Mouse (Mus musculus) kidney, embryonic 15.5 days (tissue): ENCODE results near the gene Ltbp1. TPM values are rescaled to one million over a fixed set of nuclear protein-coding genes. Genes with fewer than 3 reads are reported as not detected.

Experiments used
- ATAC-seq: fragments of 200-750 bp; cut with Nextera tagmentation; replicated peaks from 2 replicates; pipeline ENCODE4 v1.8.0; 2017; ENCODE audit warnings: moderate TSS enrichment; ENCODE audit not compliant: low FRiP score
- H3K27ac ChIP-seq: fragments of 300-500 bp; sonication (generic); 2 replicates; pipeline ENCODE4 v1.5.1; 2015; ENCODE audit warnings: mild to moderate bottlenecking, inconsistent platforms
- H3K27me3 ChIP-seq: fragments of 300-500 bp; sonication (generic); 2 replicates; pipeline ENCODE4 v1.6.1; 2015; ENCODE audit warnings: inconsistent platforms
- H3K36me3 ChIP-seq: fragments of 300-500 bp; sonication (generic); 2 replicates; pipeline ENCODE4 v1.6.1; 2015; ENCODE audit warnings: inconsistent platforms
- H3K4me1 ChIP-seq: fragments of 300-500 bp; sonication (generic); 2 replicates; pipeline ENCODE4 v1.6.1; 2015; ENCODE audit warnings: inconsistent platforms
- H3K4me2 ChIP-seq: fragments of 300-500 bp; sonication (generic); 2 replicates; pipeline ENCODE4 v1.6.1; 2015; ENCODE audit warnings: moderate library complexity, mild to moderate bottlenecking, inconsistent platforms
- H3K4me3 ChIP-seq: fragments of 300-500 bp; sonication (generic); replicated peaks from 2 replicates; pipeline ENCODE4 v1.5.1; 2015; ENCODE audit warnings: mild to moderate bottlenecking, inconsistent platforms
- H3K9ac ChIP-seq: fragments of 300-500 bp; sonication (generic); 2 replicates; pipeline ENCODE4 v1.6.1; 2015; ENCODE audit warnings: mild to moderate bottlenecking, inconsistent platforms
- H3K9me3 ChIP-seq: fragments of 300-500 bp; sonication (generic); replicated peaks from 2 replicates; pipeline ENCODE4 v1.6.1; 2016; ENCODE audit warnings: inconsistent platforms
- WGBS: fragments of 180-500 bp; shearing (Covaris S2); methylation state at CpG from one replicate; pipeline ENCODE4 v1.1.7; 2015; ENCODE audit warnings: mixed read lengths; 5-methylcytosine and 5-hydroxymethylcytosine counted together
- polyA plus RNA-seq: library from polyadenylated mRNA; unstranded; fragments of >200 nt; fragmentation: Nextera tagmentation; extraction: Ambion mirVana; gene quantifications from 2 replicates; pipeline ENCODE4 v1.2.1, GENCODE M21; 2015

Ltbp1 gene
- polyA plus RNA-seq, 1 experiment from 2014 or later: 40.9 TPM

GRCm38 (mm10) chr17:75251094-75251493 is 245.7 kb downstream of the Ltbp1 start:
- ATAC-seq: no peak
- H3K9me3 ChIP-seq: no peaks in the 10 kb centered on the region
- H3K27ac ChIP-seq: no peak overlapping the region
- H3K4me2 ChIP-seq: no peak overlapping the region
- H3K4me3 ChIP-seq: no peak overlapping the region
- no peaks in the 10 kb centered on the region for H3K27me3 ChIP-seq
- no peak overlapping the region for H3K9ac ChIP-seq
- peaks cover 5% of the 10 kb centered on the region for H3K36me3 ChIP-seq
- 90% methylated on average over 6 of the region's 6 CpGs for WGBS
- peaks cover 12% of the 10 kb centered on the region for H3K4me1 ChIP-seq

DNA sequence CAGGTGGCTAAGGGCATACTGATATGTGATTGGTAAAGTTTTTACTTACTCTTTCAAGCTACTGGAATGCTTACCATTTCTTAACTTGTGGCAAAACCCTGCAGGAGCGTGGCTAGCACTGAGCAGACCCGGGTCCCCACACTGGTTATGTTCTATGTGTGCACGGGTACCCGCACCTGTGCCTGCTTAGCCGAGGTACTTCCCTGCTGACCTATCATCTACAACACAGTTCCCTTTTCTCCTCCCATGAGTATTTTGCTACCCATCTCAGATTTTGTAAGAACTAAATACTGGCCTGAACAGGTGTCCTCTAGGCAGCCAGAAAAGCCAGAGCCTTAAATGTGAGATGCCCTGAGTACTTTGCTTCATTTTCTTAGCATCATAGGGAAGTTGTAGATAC is 247.2 kb downstream of the Ltbp1 start:
- Histone ChIP-seq H3K9me3 (no peaks in the 10 kb centered on the region), H3K4me2 (no peak overlapping the region), H3K9ac (no peak overlapping the region), H3K36me3 (peaks cover 5% of the 10 kb centered on the region), H3K4me1 (peaks cover 12% of the 10 kb centered on the region), H3K4me3 (no peak overlapping the region), H3K27me3 (no peaks in the 10 kb centered on the region), H3K27ac (no peak overlapping the region)
- 96% methylated on average over 5 of the region's 5 CpGs for WGBS
- no peak for ATAC-seq

DNA sequence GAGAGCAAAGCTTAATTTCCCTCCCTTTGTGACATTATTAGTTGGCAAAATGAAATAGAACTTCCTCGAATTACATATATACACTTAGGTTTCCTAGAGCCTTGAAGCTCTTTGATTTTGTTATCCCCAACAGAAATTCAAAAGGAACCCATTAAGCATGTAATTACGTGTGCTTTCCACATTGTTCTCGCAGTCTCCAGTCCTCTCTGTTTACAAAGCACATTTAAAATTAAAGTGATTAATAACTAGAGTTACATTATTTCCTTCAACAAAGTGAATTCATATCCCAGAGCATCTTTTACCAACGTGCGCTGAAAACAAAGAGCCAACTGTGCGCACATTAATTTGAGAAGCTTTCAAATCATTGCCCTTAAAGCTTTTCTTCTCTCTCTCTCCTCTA is 249.5 kb downstream of the Ltbp1 start:
- H3K9ac ChIP-seq: no peak overlapping the region
- H3K27ac ChIP-seq: no peak overlapping the region
- H3K4me1 ChIP-seq: no peaks in the 10 kb centered on the region
- WGBS: 82% methylated on average over 6 of the region's 6 CpGs
- ATAC-seq: no peak
- no peak overlapping the region for H3K4me2 ChIP-seq
- H3K9me3 ChIP-seq: no peaks in the 10 kb centered on the region
- no peaks in the 10 kb centered on the region for H3K27me3 ChIP-seq
- H3K4me3 ChIP-seq: no peak overlapping the region
- H3K36me3 ChIP-seq: peaks cover 8% of the 10 kb centered on the region; the same call in 1 of the 2 replicates

DNA sequence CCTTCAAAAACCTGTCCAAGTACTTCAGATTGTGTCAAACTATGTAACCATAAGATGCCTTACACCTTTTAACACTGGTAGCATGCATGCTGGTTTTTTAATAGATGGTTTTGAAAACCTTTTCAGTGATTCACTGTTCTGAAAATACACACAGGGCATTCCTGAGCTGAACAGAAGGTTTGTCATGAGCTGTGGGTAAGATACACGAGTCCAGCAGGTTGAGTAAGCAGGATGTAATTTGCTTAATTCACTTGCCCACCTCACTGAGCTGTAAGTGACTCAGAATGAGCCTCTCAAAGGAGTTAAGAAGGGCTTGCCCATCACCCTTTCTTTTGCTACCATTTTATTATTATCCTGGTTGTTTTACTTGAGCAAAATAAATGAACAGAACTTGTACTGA is 250.6 kb downstream of the Ltbp1 start:
- H3K4me2 ChIP-seq: no peak overlapping the region
- WGBS: 47% methylated on average over 1 of the region's 1 CpGs

DNA sequence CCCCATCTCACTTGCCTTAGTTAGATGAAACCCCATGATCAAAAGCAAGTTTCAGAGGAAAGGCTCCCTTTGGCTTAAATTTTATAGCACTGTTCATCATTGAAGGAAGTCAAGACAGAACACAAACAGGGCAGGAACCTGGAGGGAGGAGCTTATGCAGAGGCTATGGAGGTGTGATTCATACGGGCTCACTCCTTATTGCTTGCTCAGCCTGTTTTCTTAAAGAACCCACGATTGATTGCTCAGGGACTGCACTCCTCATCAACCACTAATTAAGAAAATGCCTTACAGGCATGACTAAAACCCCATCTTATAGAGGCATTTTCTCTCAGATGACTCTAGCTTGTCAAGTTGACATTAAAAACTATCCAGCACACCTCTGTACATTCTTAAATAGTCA is 253.1 kb downstream of the Ltbp1 start:
- Histone ChIP-seq H3K4me3 (no peak overlapping the region), H3K27ac (no peak overlapping the region), H3K4me1 (no peaks in the 10 kb centered on the region), H3K36me3 (0 out of 2 replicates have a peak, but pooled peaks cover 3% of the 10 kb centered on the region), H3K27me3 (no peaks in the 10 kb centered on the region), H3K4me2 (no peak overlapping the region), H3K9ac (no peak overlapping the region), H3K9me3 (no peaks in the 10 kb centered on the region)
- ATAC-seq: no peak
- WGBS: 41% methylated on average over 2 of the region's 2 CpGs

More for the DNA sequence above, 250.6 kb downstream of the Ltbp1 start:
- no peak for ATAC-seq
- Histone ChIP-seq H3K9ac (no peak overlapping the region), H3K4me1 (no peaks in the 10 kb centered on the region), H3K9me3 (no peaks in the 10 kb centered on the region), H3K36me3 (peaks cover 8% of the 10 kb centered on the region; the same call in 1 of the 2 replicates), H3K27me3 (no peaks in the 10 kb centered on the region), H3K27ac (no peak overlapping the region), H3K4me3 (no peak overlapping the region)

- Histone ChIP-seq H3K4me2 (no peak overlapping the region), H3K36me3 (peaks cover 21% of the 10 kb centered on the region; the same call in 1 of the 2 replicates), H3K4me1 (no peaks in the 10 kb centered on the region), H3K9me3 (0 out of 2 replicates have a peak, but pooled peaks cover 4% of the 10 kb centered on the region), H3K9ac (no peak overlapping the region), H3K27ac (no peak overlapping the region), H3K4me3 (no peak overlapping the region), H3K27me3 (no peaks in the 10 kb centered on the region)
- ATAC-seq: no peak
- 86% methylated on average over 3 of the region's 3 CpGs for WGBS
These were observed 258.1 kb downstream of the Ltbp1 start for GRCm38 (mm10) chr17:75263336-75263990.

GRCm38 (mm10) chr17:75268506-75268905 is 263.1 kb downstream of the Ltbp1 start:
- 71% methylated on average over 4 of the region's 4 CpGs for WGBS
- Histone ChIP-seq H3K4me3 (no peak overlapping the region), H3K9me3 (0 out of 2 replicates have a peak, but pooled peaks cover 4% of the 10 kb centered on the region), H3K27ac (0 out of 2 replicates have a peak overlapping the region, but pooled peaks have one; percentile 3), H3K4me2 (no peak overlapping the region), H3K27me3 (no peaks in the 10 kb centered on the region), H3K9ac (no peak overlapping the region), H3K4me1 (no peaks in the 10 kb centered on the region), H3K36me3 (peaks cover 18% of the 10 kb centered on the region; the same call in 1 of the 2 replicates)
- no peak for ATAC-seq

DNA sequence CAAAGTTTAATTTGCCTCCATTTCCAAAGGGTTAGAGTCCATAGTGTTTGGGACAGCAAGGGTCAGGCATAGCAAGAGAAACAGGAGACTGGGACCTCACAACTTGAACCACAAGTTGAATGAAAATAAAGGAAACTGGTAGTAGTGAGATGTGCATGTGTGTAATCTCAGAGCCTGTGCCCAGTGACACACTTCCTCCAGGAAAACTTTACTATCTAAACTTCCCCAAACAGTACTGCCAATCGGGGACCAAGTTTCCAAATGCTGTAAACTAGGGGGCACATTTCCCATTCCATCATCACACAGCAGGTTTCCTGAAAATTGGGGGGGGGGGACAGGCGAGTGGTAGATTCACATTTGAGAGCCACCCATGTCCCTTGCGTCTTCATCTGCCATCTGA is 267.1 kb downstream of the Ltbp1 start:
- H3K4me1 ChIP-seq: no peaks in the 10 kb centered on the region

GRCm38 (mm10) chr17:75273272-75273671 is 267.9 kb downstream of the Ltbp1 start:
- Histone ChIP-seq H3K27me3 (no peaks in the 10 kb centered on the region), H3K27ac (no peak overlapping the region), H3K4me3 (no peak overlapping the region), H3K4me1 (no peaks in the 10 kb centered on the region), H3K36me3 (peaks cover 9% of the 10 kb centered on the region), H3K4me2 (no peak overlapping the region), H3K9me3 (no peaks in the 10 kb centered on the region), H3K9ac (no peak overlapping the region)
- WGBS: 90% methylated on average over 1 of the region's 1 CpGs
- ATAC-seq: no peak

More for the DNA sequence above, 267.1 kb downstream of the Ltbp1 start:
- peaks cover 9% of the 10 kb centered on the region for H3K36me3 ChIP-seq
- no peaks in the 10 kb centered on the region for H3K27me3 ChIP-seq
- no peak overlapping the region for H3K4me2 ChIP-seq
- WGBS: 91% methylated on average over 3 of the region's 3 CpGs
- no peak for ATAC-seq
- no peak overlapping the region for H3K27ac ChIP-seq
- H3K4me3 ChIP-seq: no peak overlapping the region
- H3K9ac ChIP-seq: no peak overlapping the region
- no peaks in the 10 kb centered on the region for H3K9me3 ChIP-seq

- peaks cover 2% of the 10 kb centered on the region; the same call in 1 of the 2 replicates for H3K4me1 ChIP-seq
- H3K36me3 ChIP-seq: peaks cover 12% of the 10 kb centered on the region
- H3K4me2 ChIP-seq: no peak overlapping the region
- ATAC-seq: no peak
- no peaks in the 10 kb centered on the region for H3K9me3 ChIP-seq
- H3K4me3 ChIP-seq: no peak overlapping the region
- H3K27ac ChIP-seq: no peak overlapping the region
- no peak overlapping the region for H3K9ac ChIP-seq
- WGBS: 81% methylated on average over 6 of the region's 6 CpGs
- no peaks in the 10 kb centered on the region for H3K27me3 ChIP-seq
These were observed 269.9 kb downstream of the Ltbp1 start for GRCm38 (mm10) chr17:75275302-75275701.

DNA sequence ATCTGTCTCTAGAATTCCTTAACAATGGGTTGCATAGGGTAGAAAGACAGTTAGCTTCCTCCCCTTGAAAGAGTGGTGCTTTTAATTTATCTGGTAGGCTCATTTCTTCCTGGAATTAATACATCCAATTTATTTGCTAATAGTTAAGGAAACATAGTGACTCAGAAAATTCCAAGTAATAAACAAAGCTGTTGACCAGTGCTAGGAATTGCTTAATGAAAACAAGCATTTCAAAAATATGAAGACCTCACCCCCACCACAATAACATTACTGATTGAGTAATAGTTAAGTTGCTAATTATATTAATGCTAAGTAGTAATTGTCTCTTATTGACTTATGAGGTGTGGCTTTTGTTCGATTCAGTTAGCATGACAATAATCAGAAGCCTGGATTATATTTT is 272.7 kb downstream of the Ltbp1 start:
- no peak for ATAC-seq
- Histone ChIP-seq H3K4me2 (no peak overlapping the region), H3K9ac (no peak overlapping the region), H3K36me3 (peaks cover 16% of the 10 kb centered on the region), H3K9me3 (no peaks in the 10 kb centered on the region), H3K27ac (no peak overlapping the region), H3K4me3 (no peak overlapping the region), H3K27me3 (no peaks in the 10 kb centered on the region), H3K4me1 (peaks cover 2% of the 10 kb centered on the region; the same call in 1 of the 2 replicates)
- WGBS: 87% methylated on average over 1 of the region's 1 CpGs

DNA sequence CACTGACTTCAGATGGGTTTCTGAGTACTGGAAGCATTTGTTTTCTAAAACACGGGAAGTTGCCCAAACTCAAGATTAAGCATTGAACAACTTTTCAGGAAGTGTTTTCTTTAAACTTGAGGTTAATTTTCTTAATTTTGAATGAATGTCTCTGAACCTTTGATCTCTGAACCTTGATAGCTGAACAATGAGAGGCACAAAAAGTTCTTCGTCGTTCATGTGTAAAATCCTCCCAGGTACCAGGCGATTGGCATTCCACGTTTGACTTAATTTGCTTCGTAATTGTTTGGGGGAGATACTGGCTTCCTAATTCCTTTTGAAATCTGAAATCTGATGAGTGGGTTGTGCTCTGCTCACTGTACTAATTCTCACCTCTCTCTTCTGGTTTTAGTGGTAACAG is 273.2 kb downstream of the Ltbp1 start:
- peaks cover 17% of the 10 kb centered on the region for H3K36me3 ChIP-seq
- H3K9me3 ChIP-seq: no peaks in the 10 kb centered on the region
- H3K4me1 ChIP-seq: peaks cover 2% of the 10 kb centered on the region; the same call in 1 of the 2 replicates
- H3K4me3 ChIP-seq: no peak overlapping the region
- 55% methylated on average over 6 of the region's 6 CpGs for WGBS
- no peak overlapping the region for H3K9ac ChIP-seq
- H3K4me2 ChIP-seq: no peak overlapping the region
- no peak overlapping the region for H3K27ac ChIP-seq
- H3K27me3 ChIP-seq: no peaks in the 10 kb centered on the region
- no peak for ATAC-seq

- ATAC-seq: no peak
- H3K4me3 ChIP-seq: no peak overlapping the region
- peaks cover 2% of the 10 kb centered on the region for H3K4me1 ChIP-seq
- H3K36me3 ChIP-seq: peaks cover 23% of the 10 kb centered on the region
- 83% methylated on average over 5 of the region's 5 CpGs for WGBS
- H3K9me3 ChIP-seq: no peaks in the 10 kb centered on the region
- no peak overlapping the region for H3K4me2 ChIP-seq
- H3K27ac ChIP-seq: no peak overlapping the region
- no peak overlapping the region for H3K9ac ChIP-seq
- H3K27me3 ChIP-seq: no peaks in the 10 kb centered on the region
These were observed 276.0 kb downstream of the Ltbp1 start for GRCm38 (mm10) chr17:75281345-75281744.
